Mouse (Mus musculus) frontal cortex, adult (tissue): ENCODE data around the gene Sdha.

Experiments used
- ATAC-seq: cut with Nextera tagmentation; 2 replicates; pipeline ENCODE4 v1.9.2; 2017; ENCODE audit warnings: mild to moderate bottlenecking, moderate library complexity, mixed read lengths; ENCODE audit not compliant: low TSS enrichment

Gene Sdha

DNA sequence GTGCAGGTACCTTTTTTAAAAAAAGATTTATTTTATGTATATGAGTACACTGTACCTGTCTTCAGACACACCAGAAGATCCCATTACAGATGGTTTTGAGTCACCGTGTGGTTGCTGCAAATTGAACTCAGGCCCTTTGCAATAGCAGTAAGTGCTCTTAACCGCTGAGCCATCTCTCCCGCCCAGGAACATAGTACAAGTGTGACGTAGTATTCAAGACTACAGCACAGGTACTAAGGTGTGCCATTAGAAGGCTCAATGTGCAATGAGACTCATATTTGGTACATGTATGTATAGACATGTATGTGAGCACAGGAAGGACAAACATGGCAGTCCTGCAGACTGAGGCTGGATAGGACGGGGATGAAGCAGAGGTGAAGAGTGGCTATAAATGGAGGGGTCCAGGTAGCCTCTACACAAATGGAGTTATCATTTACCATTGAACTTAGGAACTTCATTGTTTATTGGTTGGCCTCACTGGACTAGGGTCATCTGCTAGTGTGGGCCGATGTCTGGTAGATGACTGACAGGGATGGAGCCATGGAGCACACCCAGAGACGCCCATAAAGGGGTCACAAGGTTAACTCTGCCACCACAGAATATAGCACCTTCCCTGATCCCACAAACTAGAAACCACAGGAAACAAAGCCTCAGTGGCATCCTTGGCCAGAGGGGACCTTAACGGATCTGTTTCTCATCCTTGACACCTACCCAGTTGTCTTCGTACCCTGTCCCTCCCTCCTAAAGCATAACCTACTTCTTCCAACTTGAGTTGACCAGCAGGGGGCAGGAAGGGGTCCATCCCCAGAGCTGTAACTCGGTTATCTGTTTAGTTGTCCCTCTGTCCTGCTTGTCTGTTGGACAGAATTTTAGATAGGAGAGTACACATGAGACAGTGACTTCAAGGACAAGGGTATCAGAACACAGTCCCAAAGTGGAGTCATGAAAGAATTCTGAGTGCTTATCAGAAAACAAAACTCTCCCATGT lies 47.7 kb downstream of the Sdha start:
- peak; percentile 38; the same call in 1 of the 2 replicates for ATAC-seq

DNA sequence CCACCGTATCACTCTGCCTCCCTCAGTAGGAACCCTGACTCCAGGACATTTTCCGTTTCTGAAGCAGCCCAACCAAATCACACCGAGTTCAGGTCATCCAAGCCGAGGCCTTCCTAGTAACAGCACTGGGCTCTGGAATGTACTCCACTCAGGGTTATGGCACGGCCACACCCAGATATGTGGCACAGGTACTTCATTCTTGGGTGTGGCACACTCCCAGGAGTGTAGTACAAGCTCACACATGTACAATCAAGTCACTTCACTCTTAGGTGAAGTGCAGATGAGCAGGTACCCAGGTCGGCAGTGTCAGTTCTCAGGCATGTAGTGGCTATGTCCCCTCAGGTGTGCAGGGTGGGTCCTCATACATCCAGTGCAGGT lies 48.5 kb downstream of the Sdha start:
- ATAC-seq = no peak; the same call in 1 of the 2 replicates

DNA sequence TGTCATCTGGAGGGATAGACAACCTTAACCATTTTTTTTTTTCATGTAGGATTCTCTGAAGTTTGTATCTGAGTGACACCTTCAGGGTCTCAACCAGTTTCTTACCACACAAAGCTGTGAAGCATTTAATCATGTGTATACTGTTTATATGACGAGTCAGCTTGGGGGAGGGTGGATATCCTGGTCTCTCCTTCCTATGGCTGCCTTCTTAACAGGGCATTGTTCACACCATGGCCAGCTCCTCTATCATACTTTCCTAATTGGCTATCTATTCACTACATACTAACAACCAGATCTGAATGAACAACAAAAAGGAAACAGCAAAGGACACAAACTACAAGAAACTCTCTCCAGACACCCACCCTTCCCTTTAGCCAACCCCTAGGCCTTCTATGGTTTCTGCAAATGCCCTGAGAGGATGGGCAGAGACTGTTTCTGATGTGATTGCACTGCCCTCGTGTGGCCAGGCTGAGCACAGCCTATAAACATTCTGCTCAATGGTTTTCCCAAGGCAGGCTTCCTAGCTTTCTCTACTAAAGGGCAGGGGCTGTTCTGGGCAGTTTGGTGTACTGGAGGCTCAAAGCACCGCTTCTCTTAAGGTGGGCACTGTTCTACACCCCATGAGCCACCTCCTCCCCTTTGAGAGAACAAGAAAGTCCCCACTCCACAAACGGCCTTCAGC lies 49.0 kb downstream of the Sdha start:
- ATAC-seq = peak; percentile 98

DNA sequence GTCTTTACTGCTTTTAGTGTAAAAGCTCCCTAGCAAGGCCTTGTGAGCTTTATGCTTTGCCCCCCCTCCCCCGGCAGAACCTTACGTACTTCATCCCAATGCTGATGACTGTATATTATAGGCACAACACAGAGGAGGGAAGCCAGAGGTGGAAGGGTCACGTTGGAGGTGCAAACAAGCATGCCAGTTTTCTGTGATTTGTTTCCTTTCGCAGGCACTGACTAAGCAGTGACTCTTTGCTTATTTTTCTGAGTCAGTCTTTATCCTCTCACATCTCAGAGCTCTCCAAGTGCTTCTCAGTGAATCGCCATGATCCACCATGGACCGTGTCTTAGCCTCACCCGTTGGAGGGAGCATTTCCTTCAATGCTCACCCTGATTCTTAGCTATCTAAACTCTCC lies 53.7 kb downstream of the Sdha start:
- no peak for ATAC-seq

DNA sequence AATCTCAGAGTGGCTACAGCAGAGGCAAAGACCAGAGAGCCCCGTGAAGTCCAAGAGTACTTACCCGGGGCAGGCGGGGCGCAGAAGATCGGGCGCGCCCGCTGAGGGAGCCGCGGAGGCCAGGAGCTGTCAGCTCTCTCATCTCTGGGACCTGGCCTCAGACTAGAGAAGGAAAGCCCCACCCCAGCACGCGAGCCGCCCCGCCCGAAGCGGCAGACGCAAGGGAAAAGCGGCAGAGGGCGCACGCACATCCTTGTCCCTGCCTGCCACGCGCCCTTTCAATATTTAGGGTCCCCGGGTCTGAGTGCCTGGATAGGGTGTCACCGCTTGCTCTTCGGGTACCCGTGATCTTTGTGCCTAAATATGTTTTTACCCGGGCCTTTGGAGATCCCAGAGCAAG lies 57.9 kb downstream of the Sdha start, which contains the start of gene Ahrr:
Gene Ahrr (minus strand): TSS at position 165 of the 400 bp plus-strand sequence.
- ATAC-seq = peak; percentile 96

DNA sequence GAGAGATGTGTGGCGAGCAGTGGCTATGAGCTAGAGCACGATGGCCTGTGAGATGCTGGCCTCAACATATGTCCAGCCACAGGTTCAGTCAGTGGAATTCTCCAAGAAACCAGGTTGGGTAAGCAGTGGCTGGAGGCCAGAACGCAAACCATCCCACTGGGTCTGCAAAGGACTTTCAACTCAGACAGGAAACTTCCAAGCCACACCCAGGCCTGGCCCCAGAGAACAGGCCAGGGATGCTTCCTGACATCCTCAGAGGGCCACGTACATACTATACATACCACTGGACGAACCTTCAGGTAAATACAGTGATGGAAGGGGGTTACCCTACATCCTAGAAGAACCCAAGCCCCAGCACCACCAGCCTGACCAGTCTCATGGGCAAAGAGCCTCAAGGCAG lies 60.4 kb downstream of the Sdha start:
- ATAC-seq = no peak

DNA sequence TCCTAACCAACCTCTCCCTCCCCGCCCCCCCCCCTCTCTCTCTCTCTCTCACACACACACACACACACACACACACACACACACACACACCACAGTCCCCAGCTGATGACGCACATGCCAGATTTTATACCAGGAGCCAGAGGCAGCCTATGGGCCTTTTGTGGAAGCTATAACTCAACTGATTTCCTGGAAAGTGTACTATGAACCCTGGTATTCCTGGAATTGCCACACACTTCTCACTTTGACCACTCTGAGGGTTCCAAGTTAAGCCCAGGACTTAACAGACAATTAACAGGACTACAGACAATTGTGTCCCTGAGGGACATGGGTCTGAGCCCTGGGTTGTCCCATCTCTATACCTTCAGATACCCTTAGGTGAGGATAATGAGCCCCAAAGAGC lies 67.8 kb downstream of the Sdha start:
- no peak for ATAC-seq

DNA sequence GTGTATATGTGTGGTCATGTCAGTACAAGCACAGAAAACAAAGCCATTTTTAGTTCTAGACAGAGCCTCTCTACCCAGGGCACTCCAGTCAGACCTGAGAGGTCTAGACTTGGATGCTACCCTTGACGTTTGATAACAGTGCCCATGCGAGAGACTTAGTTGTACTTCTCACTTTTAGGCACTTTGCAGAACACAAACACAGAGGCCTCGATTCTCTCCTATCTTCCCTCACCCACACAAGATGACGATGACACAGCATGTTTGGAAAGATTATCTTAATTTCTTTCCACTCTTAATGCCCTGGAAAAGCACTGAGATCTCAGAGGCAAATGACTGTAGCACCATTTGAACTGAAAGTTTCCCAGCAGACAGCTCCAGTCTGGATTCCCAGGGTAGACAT lies 74.4 kb downstream of the Sdha start:
- no peak for ATAC-seq
